25 mouse cellular contexts compared by ENCODE assay signal in genomic region chr9:44828944-44829343, GRCm38 (mm10). TPM values are rescaled to one million over a fixed set of nuclear protein-coding genes. Genes with fewer than 3 reads are reported as not detected.
DNase-seq lines count a peak whose midpoint lies in the region; TF ChIP-seq lines count a peak whose summit lies in the region.
"Had no signal": no experiment of that assay in that cellular context is flagged by ENCODE, and none has a peak within 500 bp of the region (broad histone marks: within the 10 kb centered on the region; RNA-seq: fewer than 3 reads in every experiment).

No protein-coding gene starts in this region.

- no peak for TF ChIP-seq CTCF in layer of hippocampus, adult 2 months (conservative IDR thresholded peaks at IDR 0.05)

- peak overlapping the region; percentile 46; the same call in 1 of the 2 replicates for H3K27ac ChIP-seq in layer of hippocampus, adult 2 months
- H3K27ac ChIP-seq: embryonic facial prominence, embryonic 10.5 days; embryonic facial prominence, embryonic 13.5 days; forebrain, embryonic 12.5 days; forebrain, embryonic 15.5 days; gastrocnemius, adult 2 months; hindbrain, embryonic 12.5 days; hindbrain, embryonic 15.5 days had no signal

- intact Hi-C loops in left cerebral cortex, postnatal 4 days (cut with DNase I), result loop anchor here (5.0 kb wide), 2 partner anchors 103 to 123 kb away; no protein-coding TSS in a partner anchor

- peak in 1 of 2 experiments; percentile 28 for DNase-seq in layer of hippocampus, adult 2 months (ENCODE audit: low spot score in 2 of 2)
- DNase-seq in layer of hippocampus, postnatal 10 days (ENCODE audit: low spot score in 2 of 2), result no peak
- DNase-seq in left cerebral cortex, adult 18-20 months (ENCODE audit: low spot score in 2 of 2), result peak; percentile 50 to 61
- DNase-seq in left cerebral cortex, postnatal 4 days, result no peak
- peak; percentile 30 to 51 for DNase-seq in right cerebral cortex, postnatal 36 days (ENCODE audit: low spot score in 2 of 2)
- no peak for DNase-seq in right cerebral cortex, postnatal 4 days
- DNase-seq: adrenal gland, adult 2 months; adrenal gland, postnatal 14 days; cerebellum, adult 11-12 months; cerebellum, adult 8-10 months; cerebellum, postnatal 10 days; cerebellum, postnatal 36 days; embryo, embryonic 11 days; gastrocnemius, adult 2 months; gastrocnemius, postnatal 14 days; heart, adult 11 months had no signal

- H3K4me3 ChIP-seq in layer of hippocampus, adult 2 months, result no peak overlapping the region
- H3K4me3 ChIP-seq: embryonic facial prominence, embryonic 10.5 days; embryonic facial prominence, embryonic 13.5 days; erythroblast, embryonic 14.5 days; forebrain, embryonic 12.5 days; forebrain, embryonic 15.5 days; gastrocnemius, adult 2 months; hindbrain, embryonic 12.5 days; hindbrain, embryonic 15.5 days had no signal

RNA-seq across cellular contexts. Expression of gene Ttc36, which starts 26.1 kb away (rescaled TPM):
- 1 to 10 TPM; 1.1 to 1.7 TPM for total RNA-seq in layer of hippocampus, adult 2 months (2021)
- under 1 TPM in 1 of 2 experiments, not detected in 1; 0.98 TPM for total RNA-seq in layer of hippocampus, postnatal 10 days (2021)
- under 1 TPM; 0.80 to 0.95 TPM for total RNA-seq in left cerebral cortex, adult 18-20 months (2021)
- total RNA-seq in left cerebral cortex, postnatal 4 days (2021), result 1 to 10 TPM in 1 of 2 experiments, under 1 TPM in 1; 0.54 to 1.0 TPM
- total RNA-seq: hematopoietic stem cell, adult 5-6 weeks; MEL had no signal

RNA-seq across cellular contexts. Expression of gene Tmem25, which starts 29.8 kb away (rescaled TPM):
- 10 to 100 TPM; 50.0 to 50.3 TPM for total RNA-seq in layer of hippocampus, adult 2 months (2021)
- total RNA-seq in layer of hippocampus, postnatal 10 days (2021), result 10 to 100 TPM; 23.6 to 30.9 TPM
- 10 to 100 TPM; 52.2 to 66.1 TPM for total RNA-seq in left cerebral cortex, adult 18-20 months (2021)
- 10 to 100 TPM; 17.9 to 20.1 TPM for total RNA-seq in left cerebral cortex, postnatal 4 days (2021)

RNA-seq across cellular contexts. Expression of gene Kmt2a, which starts 52.2 kb away (rescaled TPM):
- 10 to 100 TPM; 68.3 to 80.7 TPM for total RNA-seq in layer of hippocampus, adult 2 months (2021)
- total RNA-seq in layer of hippocampus, postnatal 10 days (2021), result 10 to 100 TPM; 50.5 to 54.6 TPM
- total RNA-seq in left cerebral cortex, adult 18-20 months (2021), result 10 to 100 TPM; 84.1 to 88.1 TPM
- total RNA-seq in left cerebral cortex, postnatal 4 days (2021), result 10 to 100 TPM; 67.5 to 70.0 TPM

Comparison
In these comparisons a context has a peak if more than half of its experiments do, and no peak if none do; other contexts are left out.
1. DNase-seq: peak in left cerebral cortex, adult 18-20 months (2 of 2) and right cerebral cortex, postnatal 36 days (2 of 2); none in layer of hippocampus, postnatal 10 days (0 of 2), left cerebral cortex, postnatal 4 days (single experiment) and right cerebral cortex, postnatal 4 days (single experiment).